In genomic region chr8:86768499-86768898, GRCm38 (mm10) we compare ENCODE assay signal across 8 mouse cellular contexts. TPM values are rescaled to one million over a fixed set of nuclear protein-coding genes. Genes with fewer than 3 reads are reported as not detected.
DNase-seq lines count a peak whose midpoint lies in the region; ATAC-seq and TF ChIP-seq lines count a peak whose summit lies in the region.

No protein-coding gene starts in this region.

- no peaks in the 10 kb centered on the region for H3K36me3 ChIP-seq in liver, adult 2 months (ENCODE audit: control insufficient read depth, insufficient read depth, low read length)
- no peaks in the 10 kb centered on the region for H3K36me3 ChIP-seq in liver, embryonic 11.5 days (ENCODE audit: control insufficient read depth, insufficient read depth, low read length)
- no peaks in the 10 kb centered on the region for H3K36me3 ChIP-seq in intestine, postnatal 0 days (ENCODE audit: control insufficient read depth, insufficient read depth)
- no peaks in the 10 kb centered on the region for H3K36me3 ChIP-seq in kidney, embryonic 16.5 days (ENCODE audit: insufficient read depth, low read length)

- TF ChIP-seq POLR2A in liver, adult 2 months (IDR thresholded peaks at IDR 0.05; ENCODE audit: extremely low read depth, insufficient read depth, low read length), result no peak
- no peak for TF ChIP-seq POLR2A in bone marrow macrophage, adult 2 months (IDR thresholded peaks at IDR 0.05; ENCODE audit: borderline replicate concordance, low read depth, low read length)

- no peak overlapping the region for H3K27ac ChIP-seq in liver, adult 2 months (replicated peaks; ENCODE audit: insufficient read depth, low read depth, low read length)
- no peak overlapping the region for H3K27ac ChIP-seq in liver, embryonic 11.5 days (ENCODE audit: low read depth, low read length)
- H3K27ac ChIP-seq in bone marrow macrophage, adult 2 months (ENCODE audit: insufficient read depth, low read depth, low read length), result peak overlapping the region; percentile 85
- peak overlapping the region; percentile 43 for H3K27ac ChIP-seq in intestine, postnatal 0 days (ENCODE audit: low read depth, low read length)
- H3K27ac ChIP-seq in kidney, embryonic 16.5 days (ENCODE audit: low read length), result no peak overlapping the region

- peaks cover 5% of the 10 kb centered on the region; the same call in 1 of the 2 replicates for H3K4me1 ChIP-seq in liver, adult 2 months (ENCODE audit: control insufficient read depth, insufficient read depth, low read length)
- H3K4me1 ChIP-seq in liver, embryonic 11.5 days (replicated peaks; ENCODE audit: control insufficient read depth, insufficient read depth, low read length), result no peaks in the 10 kb centered on the region
- peaks cover 46% of the 10 kb centered on the region for H3K4me1 ChIP-seq in bone marrow macrophage, adult 2 months (ENCODE audit: control insufficient read depth, insufficient read depth, low read length)
- H3K4me1 ChIP-seq in intestine, postnatal 0 days (replicated peaks; ENCODE audit: control insufficient read depth, insufficient read depth, low read length), result peaks cover 5% of the 10 kb centered on the region; the same call in 1 of the 2 replicates
- no peaks in the 10 kb centered on the region for H3K4me1 ChIP-seq in kidney, embryonic 16.5 days (ENCODE audit: insufficient read depth, low read length)

- H3K4me2 ChIP-seq in liver, embryonic 11.5 days, result no peak overlapping the region
- H3K4me2 ChIP-seq in intestine, postnatal 0 days (replicated peaks; ENCODE audit: low read depth), result no peak overlapping the region
- H3K4me2 ChIP-seq in kidney, embryonic 16.5 days (replicated peaks; ENCODE audit: low read depth, low read length), result no peak overlapping the region

- H3K4me3 ChIP-seq in liver, adult 2 months (ENCODE audit: insufficient read depth, low read depth, low read length), result no peak overlapping the region
- no peak overlapping the region for H3K4me3 ChIP-seq in liver, embryonic 11.5 days (ENCODE audit: low read depth, low read length)
- no peak overlapping the region for H3K4me3 ChIP-seq in bone marrow macrophage, adult 2 months (ENCODE audit: insufficient read depth, low read length)
- H3K4me3 ChIP-seq in intestine, postnatal 0 days (ENCODE audit: low read depth, low read length), result no peak overlapping the region
- H3K4me3 ChIP-seq in kidney, embryonic 16.5 days (ENCODE audit: low read length), result no peak overlapping the region

- no peak for ATAC-seq in liver, embryonic 11.5 days (replicated peaks; ENCODE audit: low FRiP score)
- ATAC-seq in intestine, postnatal 0 days, result peak; percentile 57
- no peak for ATAC-seq in megakaryocyte progenitor cell, adult 5-6 weeks (replicated peaks; ENCODE audit: poor library complexity)
- ATAC-seq in kidney, embryonic 16.5 days (ENCODE audit: low FRiP score, low TSS enrichment), result no peak

- no peak overlapping the region for H3K9ac ChIP-seq in liver, adult 2 months (ENCODE audit: low read depth, low read length)
- no peak overlapping the region for H3K9ac ChIP-seq in liver, embryonic 11.5 days (ENCODE audit: low read depth, low read length)
- H3K9ac ChIP-seq in intestine, postnatal 0 days (ENCODE audit: low read depth, low read length), result no peak overlapping the region
- no peak overlapping the region for H3K9ac ChIP-seq in kidney, embryonic 16.5 days (replicated peaks; ENCODE audit: low read length)

- no peak for TF ChIP-seq CTCF in liver, adult 2 months (IDR thresholded peaks at IDR 0.05; ENCODE audit: low read depth, low read length)
- TF ChIP-seq CTCF in bone marrow macrophage, adult 2 months (IDR thresholded peaks at IDR 0.05; ENCODE audit: low read depth, low read length), result no peak
- no peak for TF ChIP-seq CTCF in intestine, postnatal 0 days (IDR thresholded peaks at IDR 0.05; ENCODE audit: low read depth)

- peak; percentile 73 for DNase-seq in liver, adult 2 months (ENCODE audit: extremely low read depth, low read depth, low spot score)
- no peak for DNase-seq in liver, embryonic 11.5 days (ENCODE audit: low spot score)
- peak; percentile 49 for DNase-seq in testis, postnatal 10 days (ENCODE audit: low spot score)
- DNase-seq in thymus, postnatal 25 days, result no peak

- H3K27me3 ChIP-seq in liver, adult 2 months (ENCODE audit: control insufficient read depth, insufficient read depth, low read length), result 0 out of 2 replicates have a peak, but pooled peaks cover 2% of the 10 kb centered on the region
- H3K27me3 ChIP-seq in liver, embryonic 11.5 days (replicated peaks; ENCODE audit: control insufficient read depth, insufficient read depth, low read length), result no peaks in the 10 kb centered on the region; the same call in 1 of the 2 replicates
- no peaks in the 10 kb centered on the region for H3K27me3 ChIP-seq in intestine, postnatal 0 days (replicated peaks; ENCODE audit: control insufficient read depth, insufficient read depth, low read length)
- no peaks in the 10 kb centered on the region for H3K27me3 ChIP-seq in kidney, embryonic 16.5 days (ENCODE audit: insufficient read depth, low read length)

- 42% methylated on average over 5 of the region's 5 CpGs for WGBS in liver, adult 2 months
- 69% methylated on average over 5 of the region's 5 CpGs for WGBS in liver, embryonic 11.5 days
- WGBS in intestine, postnatal 0 days, result 35% methylated on average over 5 of the region's 5 CpGs
- 82% methylated on average over 5 of the region's 5 CpGs for WGBS in kidney, embryonic 16.5 days

- H3K79me2 ChIP-seq in liver, adult 2 months (ENCODE audit: control insufficient read depth, insufficient read depth, low read length), result no peaks in the 10 kb centered on the region

- H3K9me3 ChIP-seq in liver, embryonic 11.5 days (ENCODE audit: control insufficient read depth, low read length), result no peaks in the 10 kb centered on the region
- no peaks in the 10 kb centered on the region for H3K9me3 ChIP-seq in intestine, postnatal 0 days (ENCODE audit: control insufficient read depth)
- H3K9me3 ChIP-seq in kidney, embryonic 16.5 days (ENCODE audit: low read length), result no peaks in the 10 kb centered on the region

RNA-seq across cellular contexts. Expression of gene Siah1a, which starts 22.8 kb away (rescaled TPM):
- total RNA-seq in liver, adult 2 months (2014; rRNA removed), result 7.1 and 7.9 TPM in 2 replicates
- polyA plus RNA-seq in liver, adult 2 months (2012; rRNA removed), result 6.0 and 6.4 TPM in 2 replicates
- 26.7 and 28.0 TPM in 2 replicates for polyA plus RNA-seq in liver, embryonic 11.5 days (2014; fragmentation: Nextera tagmentation; extraction: Ambion mirVana)
- polyA plus RNA-seq in bone marrow macrophage, adult 2 months (2012; ENCODE audit: insufficient read depth, insufficient read length, missing spikeins), result 11.1 and 11.8 TPM in 2 replicates
- polyA plus RNA-seq in intestine, postnatal 0 days (2015; fragmentation: Nextera tagmentation; extraction: Ambion mirVana), result 26.3 and 26.5 TPM in 2 replicates
- 15.6 and 17.4 TPM in 2 replicates for total RNA-seq in megakaryocyte progenitor cell, adult 5-6 weeks (2015)
- total RNA-seq in megakaryocyte progenitor cell, adult 5-6 weeks (2017), result 17.4 and 19.9 TPM in 2 replicates
- 31.7 and 40.1 TPM in 2 replicates for polyA plus RNA-seq in kidney, embryonic 16.5 days (2015; fragmentation: Nextera tagmentation; extraction: Ambion mirVana)

RNA-seq across cellular contexts. Expression of gene Gm10638, which starts 23.0 kb away (rescaled TPM):
- 0.20 TPM in 1 of 2 replicates, not detected in the other for total RNA-seq in liver, adult 2 months (2014; rRNA removed)
- polyA plus RNA-seq in liver, adult 2 months (2012; rRNA removed), result 0.16 and 0.17 TPM in 2 replicates
- polyA plus RNA-seq in liver, embryonic 11.5 days (2014; fragmentation: Nextera tagmentation; extraction: Ambion mirVana), result 1.1 and 1.4 TPM in 2 replicates
- 0.91 TPM in 1 of 2 replicates, not detected in the other for polyA plus RNA-seq in bone marrow macrophage, adult 2 months (2012; ENCODE audit: insufficient read depth, insufficient read length, missing spikeins)
- polyA plus RNA-seq in intestine, postnatal 0 days (2015; fragmentation: Nextera tagmentation; extraction: Ambion mirVana), result 3.5 and 4.3 TPM in 2 replicates
- total RNA-seq in megakaryocyte progenitor cell, adult 5-6 weeks (2015), result 0.17 TPM in 1 of 2 replicates, not detected in the other
- total RNA-seq in megakaryocyte progenitor cell, adult 5-6 weeks (2017), result 0.42 TPM in 1 of 2 replicates, not detected in the other
- polyA plus RNA-seq in kidney, embryonic 16.5 days (2015; fragmentation: Nextera tagmentation; extraction: Ambion mirVana), result 2.6 and 3.5 TPM in 2 replicates

Comparison
In these comparisons a context has a peak if more than half of its experiments do, and no peak if none do; other contexts are left out.
1. DNase-seq: peak in liver, adult 2 months (single experiment) and testis, postnatal 10 days (single experiment); none in liver, embryonic 11.5 days (single experiment) and thymus, postnatal 25 days (single experiment).
2. H3K27ac ChIP-seq: peak in bone marrow macrophage, adult 2 months (single experiment) and intestine, postnatal 0 days (single experiment); none in liver, adult 2 months (single experiment), liver, embryonic 11.5 days (single experiment) and kidney, embryonic 16.5 days (single experiment).